Mouse (Mus musculus): Measurements from ENCODE around the gene Cnih3.

GRCm38 (mm10) chr1:181319466-181319865 lies 33.0 kb upstream of the Cnih3 start:
- TF ChIP-seq CTCF (IDR thresholded peaks at IDR 0.05; ENCODE audit: low read depth) (no peak), EP300 (IDR thresholded peaks at IDR 0.05; ENCODE audit: low read depth) (no peak)
